Mouse (Mus musculus) MEL (cell line): ENCODE results near the gene Dip2a.

Experiments used
- BHLHE40 ChIP-seq: IDR thresholded peaks from 2 replicates; pipeline ENCODE4 v1.6.1; 2012; ENCODE audit warnings: low read depth, mild to moderate bottlenecking, inconsistent platforms, low read length, improper control_type of control experiment, borderline replicate concordance
- CHD1 ChIP-seq: IDR thresholded peaks from 2 replicates; pipeline ENCODE4 v1.6.1; 2012; ENCODE audit warnings: low read depth, mild to moderate bottlenecking, inconsistent platforms, low read length, improper control_type of control experiment
- CHD2 ChIP-seq: IDR thresholded peaks from 2 replicates; pipeline ENCODE4 v1.6.1; 2011; ENCODE audit warnings: low read length, improper control_type of control experiment
- CTCF ChIP-seq, 3 experiments: IDR thresholded peaks in 2 of 3; conservative IDR thresholded peaks in 1 of 3; 2 replicates each; pipeline ENCODE4 v1.5.1; 2011 to 2012; ENCODE audit warnings: low read length in 3 of 3, low read depth in 2 of 3, mild to moderate bottlenecking in 2 of 3, improper control_type of control experiment in 1 of 3, inconsistent platforms in 1 of 3, mixed read lengths in 1 of 3, moderate library complexity in 1 of 3; ENCODE audit not compliant: control insufficient read depth in 1 of 3, insufficient read depth in 1 of 3, poor library complexity in 1 of 3, severe bottlenecking in 1 of 3
- E2F4 ChIP-seq: IDR thresholded peaks from 2 replicates; pipeline ENCODE4 v1.6.1; 2011; ENCODE audit warnings: low read depth, low read length, improper control_type of control experiment, borderline replicate concordance
- ELF1 ChIP-seq: IDR thresholded peaks from 2 replicates; pipeline ENCODE4 v1.6.1; 2014; ENCODE audit warnings: low read depth, mild to moderate bottlenecking, inconsistent platforms, low read length, improper control_type of control experiment, moderate library complexity
- GATA1 ChIP-seq: IDR thresholded peaks from 2 replicates; pipeline ENCODE4 v1.6.1; 2011; ENCODE audit warnings: low read depth, low read length, improper control_type of control experiment
- HCFC1 ChIP-seq: IDR thresholded peaks from 2 replicates; pipeline ENCODE4 v1.6.1; 2012; ENCODE audit warnings: low read depth, mild to moderate bottlenecking, inconsistent platforms, low read length, improper control_type of control experiment, moderate library complexity
- KAT2A ChIP-seq: conservative IDR thresholded peaks from 2 replicates; pipeline ENCODE4 v1.6.1; 2012; ENCODE audit warnings: low read depth, low read length, improper control_type of control experiment, inconsistent platforms
- MEF2A ChIP-seq: IDR thresholded peaks from 2 replicates; pipeline ENCODE4 v1.6.1; 2014; ENCODE audit warnings: low read depth, mild to moderate bottlenecking, inconsistent platforms, low read length, improper control_type of control experiment; ENCODE audit not compliant: poor library complexity, insufficient replicate concordance, severe bottlenecking; ENCODE audit errors: extremely low read depth
- POLR2A ChIP-seq, 2 experiments: IDR thresholded peaks; 2 replicates each; pipeline ENCODE4 v1.6.1; 2011 to 2012; ENCODE audit warnings: low read length in 2 of 2, mild to moderate bottlenecking in 2 of 2, control low read depth in 1 of 2, improper control_type of control experiment in 1 of 2, low read depth in 1 of 2, moderate library complexity in 1 of 2; ENCODE audit not compliant: control insufficient read depth in 1 of 2, insufficient read depth in 1 of 2, poor library complexity in 1 of 2
- TAL1 ChIP-seq: IDR thresholded peaks from 2 replicates; pipeline ENCODE4 v1.6.1; 2012; ENCODE audit warnings: mild to moderate bottlenecking, inconsistent platforms, low read length, moderate library complexity, mixed read lengths
- ZC3H11A ChIP-seq: IDR thresholded peaks from 2 replicates; pipeline ENCODE4 v1.6.1; 2012; ENCODE audit warnings: low read depth, mild to moderate bottlenecking, inconsistent platforms, low read length, improper control_type of control experiment
- ZMIZ1 ChIP-seq: IDR thresholded peaks from 2 replicates; pipeline ENCODE4 v1.6.1; 2012; ENCODE audit warnings: low read depth, mild to moderate bottlenecking, inconsistent platforms, low read length, improper control_type of control experiment, moderate library complexity

GRCm38 (mm10) chr10:76239401-76239800 is 105.7 kb downstream of the Dip2a start:
- TF ChIP-seq CHD2 (no peak), POLR2A (IDR thresholded peaks at IDR 0.05; ENCODE audit: control insufficient read depth in 1 of 2, insufficient read depth in 1 of 2, low read depth in 1 of 2, low read length in 2 of 2, poor library complexity in 1 of 2) (no peak), KAT2A (no peak), E2F4 (no peak), GATA1 (no peak), CTCF (IDR thresholded peaks at IDR 0.05 in 2 of 3, conservative IDR thresholded peaks at IDR 0.05 in 1 of 3; ENCODE audit: control insufficient read depth in 1 of 3, insufficient read depth in 1 of 3, low read depth in 2 of 3, low read length in 3 of 3, poor library complexity in 1 of 3, severe bottlenecking in 1 of 3) (no peak), TAL1 (no peak), ELF1 (no peak), CHD1 (no peak), MEF2A (no peak), HCFC1 (no peak), BHLHE40 (no peak), ZC3H11A (no peak), ZMIZ1 (no peak)
